Mouse (Mus musculus) hindbrain, embryonic 14.5 days (tissue): ENCODE measurements around the gene Arhgap35. TPM values are rescaled to one million over a fixed set of nuclear protein-coding genes. Genes with fewer than 3 reads are reported as not detected.
A peak's percentile ranks its signal among the peaks of the same experiment; 100 is the strongest.

Experiments
- ATAC-seq: fragments of 200-750 bp; cut with Nextera tagmentation; 2 replicates; pipeline ENCODE4 v1.8.0; 2017; ENCODE audit warnings: moderate number of reproducible peaks, mild to moderate bottlenecking, moderate TSS enrichment, moderate library complexity; ENCODE audit not compliant: low FRiP score
- DNase-seq: peaks from one replicate; pipeline ENCODE4 v3.0.0-alpha.2; 2015; ENCODE audit warnings: low spot score
- H3K27ac ChIP-seq: fragments of 300-500 bp; sonication (generic); 2 replicates; pipeline ENCODE4 v1.5.1; 2014; ENCODE audit warnings: mild to moderate bottlenecking, moderate library complexity
- H3K27me3 ChIP-seq: fragments of 300-500 bp; sonication (generic); 2 replicates; pipeline ENCODE4 v1.6.1; 2014; ENCODE audit warnings: mild to moderate bottlenecking, low read length, mixed read lengths; ENCODE audit not compliant: control insufficient read depth, insufficient read depth
- H3K36me3 ChIP-seq: fragments of 300-500 bp; sonication (generic); replicated peaks from 2 replicates; pipeline ENCODE4 v1.6.1; 2014; ENCODE audit not compliant: control insufficient read depth, insufficient read depth
- H3K4me1 ChIP-seq: fragments of 300-500 bp; sonication (generic); replicated peaks from 2 replicates; pipeline ENCODE4 v1.6.1; 2014; ENCODE audit warnings: antibody characterized with exemption, low read length, mixed read lengths; ENCODE audit not compliant: control insufficient read depth, insufficient read depth
- H3K4me2 ChIP-seq: fragments of 300-500 bp; sonication (generic); replicated peaks from 2 replicates; pipeline ENCODE4 v1.6.1; 2014; ENCODE audit warnings: mild to moderate bottlenecking, moderate library complexity
- H3K4me3 ChIP-seq: fragments of 300-500 bp; sonication (generic); replicated peaks from 2 replicates; pipeline ENCODE4 v1.5.1; 2014; ENCODE audit warnings: mild to moderate bottlenecking, low read length
- H3K9ac ChIP-seq: fragments of 300-500 bp; sonication (generic); 2 replicates; pipeline ENCODE4 v1.6.1; 2014
- H3K9me3 ChIP-seq: fragments of 300-500 bp; sonication (generic); 2 replicates; pipeline ENCODE4 v1.6.1; 2016; ENCODE audit warnings: low read length; ENCODE audit not compliant: control insufficient read depth
- WGBS: fragments of 180-500 bp; shearing (Covaris S2); extraction: QIAGEN DNeasy Blood & Tissue Kit; methylation state at CpG from one replicate; pipeline ENCODE4 v1.1.7; 2014; 5-methylcytosine and 5-hydroxymethylcytosine counted together
- polyA plus RNA-seq: library from polyadenylated mRNA; unstranded; fragments of >200 nt; fragmentation: Nextera tagmentation; extraction: Ambion mirVana; gene quantifications from 2 replicates; pipeline ENCODE4 v1.2.1, GENCODE M21; 2014

Gene Arhgap35
- polyA plus RNA-seq, 1 experiment from 2014 or later = 39.7 TPM

- H3K9ac ChIP-seq = no peak overlapping the region
- DNase-seq (no peak), ATAC-seq (no peak)
- H3K4me1 ChIP-seq = no peaks in the 10 kb centered on the region
- H3K36me3 ChIP-seq = peaks cover under 1% of the 10 kb centered on the region; the same call in 1 of the 2 replicates
- H3K27me3 ChIP-seq = no peaks in the 10 kb centered on the region
- H3K4me2 ChIP-seq = no peak overlapping the region
- H3K4me3 ChIP-seq = no peak overlapping the region
- no peaks in the 10 kb centered on the region for H3K9me3 ChIP-seq
- H3K27ac ChIP-seq = no peak overlapping the region
These were observed 126.0 kb downstream of the Arhgap35 start for GRCm38 (mm10) chr7:16488816-16489215.

DNA sequence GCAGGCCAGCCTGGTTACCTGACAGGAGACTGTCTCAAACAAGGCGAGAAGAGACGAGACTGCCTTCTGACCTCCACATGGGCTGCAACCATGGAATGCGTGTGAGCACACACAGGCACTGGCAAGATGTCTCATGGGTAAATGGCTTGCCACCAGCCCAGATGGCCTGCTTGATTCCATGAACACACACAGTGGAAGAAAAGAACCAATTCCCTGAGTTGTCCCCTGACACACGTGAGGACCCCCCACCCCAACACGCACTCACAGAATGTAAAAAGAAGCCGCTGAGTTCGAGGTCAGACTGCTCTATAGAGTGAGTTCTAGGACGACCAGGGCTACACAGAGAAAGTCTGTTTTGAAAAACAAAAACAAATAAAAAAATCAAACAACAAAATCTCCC lies 137.2 kb downstream of the Arhgap35 start, which contains the start of gene Npas1:
TSS of gene Npas1 (minus strand) at position 101 of the 400 bp plus-strand sequence.
- WGBS = 93% methylated on average over 8 of the region's 8 CpGs
- peak within 1 kb of the TSS; percentile 44; the same call in 1 of the 2 replicates for H3K9ac ChIP-seq
- no peaks in the 10 kb centered on the region for H3K9me3 ChIP-seq
- peaks cover 8% of the 10 kb centered on the region; the same call in 1 of the 2 replicates for H3K4me1 ChIP-seq
- H3K4me3 ChIP-seq = peak within 1 kb of the TSS; percentile 31
- H3K36me3 ChIP-seq = no peaks in the 10 kb centered on the region
- no peak within 1 kb of the TSS for H3K27ac ChIP-seq
- H3K27me3 ChIP-seq = peaks cover 51% of the 10 kb centered on the region
- no peak for ATAC-seq
- H3K4me2 ChIP-seq = peak within 1 kb of the TSS; percentile 52
- no peak for DNase-seq

- 2% methylated on average over 33 of the region's 34 CpGs for WGBS
- Histone ChIP-seq H3K9ac (peak overlapping the region; percentile 44; the same call in 1 of the 2 replicates), H3K27me3 (peaks cover 59% of the 10 kb centered on the region), H3K4me1 (peaks cover 15% of the 10 kb centered on the region), H3K36me3 (no peaks in the 10 kb centered on the region), H3K27ac (no peak overlapping the region), H3K9me3 (no peaks in the 10 kb centered on the region), H3K4me2 (peak overlapping the region; percentile 52), H3K4me3 (peak overlapping the region; percentile 31)
- ATAC-seq = peak; percentile 24; the same call in 1 of the 2 replicates
- DNase-seq = no peak
These were observed 138.2 kb downstream of the Arhgap35 start for GRCm38 (mm10) chr7:16476600-16476989.

DNA sequence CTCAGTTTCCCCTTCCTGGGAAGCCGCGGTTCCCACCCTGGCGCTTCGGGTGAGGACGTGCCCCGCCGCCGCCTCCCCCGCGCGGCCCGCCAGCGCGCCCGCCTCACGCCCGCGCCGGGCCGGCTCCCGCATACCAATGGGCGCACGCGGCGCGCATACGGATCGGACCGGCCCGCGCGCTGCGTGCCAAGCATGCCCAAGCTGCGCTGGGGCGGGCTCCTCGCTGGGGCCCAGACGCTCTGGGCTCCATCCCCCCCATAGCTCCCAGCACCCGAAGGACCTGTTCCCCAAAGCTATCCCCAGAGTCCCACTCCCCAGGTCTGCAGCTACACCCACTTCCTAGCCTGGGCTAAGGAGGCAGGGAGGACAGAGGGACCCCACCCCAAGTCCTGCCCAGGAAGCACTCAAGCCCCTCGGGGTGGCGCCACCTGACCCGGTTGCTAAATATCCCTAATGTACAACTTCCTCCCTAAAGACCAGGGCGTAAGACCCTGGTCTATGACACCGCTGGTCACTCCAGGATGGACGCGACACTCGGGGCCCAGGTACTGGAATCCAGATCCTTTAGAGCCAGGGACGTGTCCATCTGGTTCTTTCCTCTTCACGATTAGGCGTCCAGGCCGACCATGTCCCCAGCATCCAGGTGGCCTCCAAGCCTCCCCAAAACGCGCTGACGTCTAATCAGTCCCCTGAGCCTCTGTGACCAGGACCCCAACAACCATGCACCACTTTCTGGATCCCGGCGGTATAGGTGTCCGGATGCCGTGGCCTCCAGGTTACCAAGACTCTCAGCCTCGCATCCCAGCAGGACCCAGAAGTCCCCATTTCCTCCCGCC lies 138.8 kb downstream of the Arhgap35 start:
- DNase-seq = no peak

GRCm38 (mm10) chr7:16475321-16475720 lies 139.5 kb downstream of the Arhgap35 start:
- H3K27ac ChIP-seq = no peak overlapping the region
- WGBS = 3% methylated on average over 23 of the region's 23 CpGs
- H3K27me3 ChIP-seq = peaks cover 66% of the 10 kb centered on the region
- DNase-seq (no peak), ATAC-seq (no peak)
- H3K4me2 ChIP-seq = peak overlapping the region; percentile 52
- H3K9me3 ChIP-seq = no peaks in the 10 kb centered on the region
- H3K9ac ChIP-seq = peak overlapping the region; percentile 34
- no peaks in the 10 kb centered on the region for H3K36me3 ChIP-seq
- peak overlapping the region; percentile 31 for H3K4me3 ChIP-seq
- peaks cover 15% of the 10 kb centered on the region for H3K4me1 ChIP-seq

More for the DNA sequence above, 138.8 kb downstream of the Arhgap35 start:
- Histone ChIP-seq H3K27ac (no peak overlapping the region), H3K9ac (peak overlapping the region; percentile 44), H3K9me3 (no peaks in the 10 kb centered on the region), H3K4me2 (peak overlapping the region; percentile 52), H3K27me3 (peaks cover 60% of the 10 kb centered on the region), H3K4me1 (peaks cover 15% of the 10 kb centered on the region), H3K4me3 (peak overlapping the region; percentile 31), H3K36me3 (no peaks in the 10 kb centered on the region)
- ATAC-seq = peak; percentile 19; the same call in 1 of the 2 replicates
- WGBS = 2% methylated on average over 59 of the region's 59 CpGs

GRCm38 (mm10) chr7:16474445-16474844 lies 140.3 kb downstream of the Arhgap35 start:
- no peak for DNase-seq
- H3K9ac ChIP-seq = no peak overlapping the region
- peaks cover 66% of the 10 kb centered on the region for H3K27me3 ChIP-seq
- H3K4me1 ChIP-seq = peaks cover 15% of the 10 kb centered on the region
- no peaks in the 10 kb centered on the region for H3K36me3 ChIP-seq
- no peaks in the 10 kb centered on the region for H3K9me3 ChIP-seq
- WGBS = 4% methylated on average over 33 of the region's 33 CpGs
- 0 out of 2 replicates have a peak overlapping the region, but pooled peaks have one; percentile 11 for H3K4me3 ChIP-seq
- H3K27ac ChIP-seq = no peak overlapping the region
- H3K4me2 ChIP-seq = no peak overlapping the region; the same call in 1 of the 2 replicates
- ATAC-seq = no peak

GRCm38 (mm10) chr7:16473847-16474246 lies 140.9 kb downstream of the Arhgap35 start:
- no peak overlapping the region for H3K9ac ChIP-seq
- H3K27ac ChIP-seq = no peak overlapping the region
- H3K4me3 ChIP-seq = no peak overlapping the region
- no peaks in the 10 kb centered on the region for H3K9me3 ChIP-seq
- peaks cover 15% of the 10 kb centered on the region for H3K4me1 ChIP-seq
- DNase-seq (no peak), ATAC-seq (no peak)
- no peak overlapping the region for H3K4me2 ChIP-seq
- no peaks in the 10 kb centered on the region for H3K36me3 ChIP-seq
- 55% methylated on average over 8 of the region's 8 CpGs for WGBS
- H3K27me3 ChIP-seq = peaks cover 70% of the 10 kb centered on the region

DNA sequence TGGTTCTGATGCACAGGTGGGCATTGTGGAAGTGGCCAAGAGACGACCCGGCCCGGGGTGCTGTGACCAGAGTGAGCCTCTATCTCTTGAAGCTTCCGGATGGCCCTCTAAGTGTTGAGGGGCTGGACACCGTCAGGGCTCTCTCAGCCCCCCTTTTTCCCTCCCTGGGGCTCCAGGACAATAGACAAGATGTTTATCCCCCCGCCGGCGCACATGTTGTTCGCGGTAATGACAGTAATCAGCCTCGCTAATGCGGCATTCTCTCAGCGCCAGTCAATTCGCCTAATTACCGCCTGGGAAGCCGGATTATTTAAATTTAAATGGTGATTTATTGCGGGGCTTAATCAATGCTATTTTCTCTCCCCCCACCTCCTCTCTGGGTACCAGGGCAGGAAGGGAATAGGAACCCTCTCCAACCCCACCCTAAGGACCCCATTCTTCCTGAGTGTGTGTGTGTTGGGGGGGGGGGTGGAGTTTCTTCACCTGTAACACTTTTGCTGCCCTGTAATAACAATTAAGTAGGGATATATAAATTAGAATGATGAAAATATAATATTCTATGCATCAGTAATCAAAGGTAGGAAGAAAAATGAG lies 142.6 kb downstream of the Arhgap35 start:
- peak overlapping the region; percentile 10; the same call in 1 of the 2 replicates for H3K4me2 ChIP-seq
- no peaks in the 10 kb centered on the region for H3K9me3 ChIP-seq
- no peak overlapping the region for H3K27ac ChIP-seq
- H3K9ac ChIP-seq = no peak overlapping the region
- peaks cover 63% of the 10 kb centered on the region for H3K27me3 ChIP-seq
- no peak for DNase-seq
- peaks cover 15% of the 10 kb centered on the region for H3K4me1 ChIP-seq
- H3K36me3 ChIP-seq = no peaks in the 10 kb centered on the region
- WGBS = 6% methylated on average over 17 of the region's 17 CpGs
- ATAC-seq = no peak
- no peak overlapping the region for H3K4me3 ChIP-seq

GRCm38 (mm10) chr7:16471549-16471948 lies 143.2 kb downstream of the Arhgap35 start:
- DNase-seq = no peak
- H3K27me3 ChIP-seq = peaks cover 56% of the 10 kb centered on the region
- H3K4me2 ChIP-seq = no peak overlapping the region
- no peak overlapping the region for H3K27ac ChIP-seq
- no peaks in the 10 kb centered on the region for H3K36me3 ChIP-seq
- WGBS = 42% methylated on average over 9 of the region's 9 CpGs
- H3K9ac ChIP-seq = no peak overlapping the region
- no peak for ATAC-seq
- no peaks in the 10 kb centered on the region for H3K9me3 ChIP-seq
- peaks cover 14% of the 10 kb centered on the region for H3K4me1 ChIP-seq
- H3K4me3 ChIP-seq = no peak overlapping the region
